Mouse (Mus musculus) thymus, adult 2 months (tissue): Measurements from ENCODE around the gene Ttc39d.

Experiments
- CTCF ChIP-seq: fragments of 200-500 bp; IDR thresholded peaks from 2 replicates; pipeline ENCODE4 v1.5.1; 2012; ENCODE audit warnings: mild to moderate bottlenecking, control low read depth, low read length, moderate library complexity, borderline replicate concordance; ENCODE audit not compliant: control insufficient read depth, poor library complexity, insufficient read depth; ENCODE audit errors: extremely low read depth
- POLR2A ChIP-seq: fragments of 200-500 bp; IDR thresholded peaks from 2 replicates; pipeline ENCODE4 v1.6.1; 2012; ENCODE audit warnings: mild to moderate bottlenecking, low read length, control low read depth, moderate library complexity; ENCODE audit not compliant: control insufficient read depth, poor library complexity, insufficient read depth; ENCODE audit errors: extremely low read depth

DNA sequence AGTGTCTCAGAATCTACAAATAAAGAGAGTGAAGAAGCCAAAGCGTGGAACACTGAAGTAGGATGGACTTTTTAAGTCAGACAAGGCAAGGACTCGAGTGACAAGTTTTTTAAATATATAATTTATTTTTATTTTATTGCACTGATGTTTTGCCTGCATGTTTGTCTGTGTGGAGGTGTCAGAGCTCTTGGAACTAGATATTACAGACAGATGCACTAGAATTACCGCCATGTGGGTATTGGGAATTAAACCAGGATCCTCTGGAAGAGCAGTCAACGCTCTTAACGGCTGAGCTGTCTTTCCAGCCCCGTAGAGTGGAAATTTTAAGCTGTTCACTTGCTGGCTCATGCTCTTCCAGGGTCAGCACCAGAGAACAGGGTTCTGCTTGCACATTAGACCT is 40.9 kb upstream of the Ttc39d start:
- TF ChIP-seq CTCF: no peak
- TF ChIP-seq POLR2A: no peak
